In genomic region chr6:122892442-122893049, GRCm38 (mm10) we compare ENCODE assay signal across 8 mouse cellular contexts. TPM values are rescaled to one million over a fixed set of nuclear protein-coding genes. Genes with fewer than 3 reads are reported as not detected.
DNase-seq lines count a peak whose midpoint lies in the region; ATAC-seq and TF ChIP-seq lines count a peak whose summit lies in the region.

No protein-coding gene starts in this region.

- H3K27ac ChIP-seq in midbrain, embryonic 10.5 days (replicated peaks), result no peak overlapping the region
- H3K27ac ChIP-seq in midbrain, embryonic 16.5 days (ENCODE audit: low read length), result no peak overlapping the region
- no peak overlapping the region for H3K27ac ChIP-seq in embryonic facial prominence, embryonic 14.5 days (replicated peaks; ENCODE audit: low read depth, low read length)
- H3K27ac ChIP-seq in liver, adult 2 months (replicated peaks; ENCODE audit: insufficient read depth, low read depth, low read length), result no peak overlapping the region
- H3K27ac ChIP-seq in neural tube, embryonic 12.5 days, result no peak overlapping the region

- no peaks in the 10 kb centered on the region for H3K27me3 ChIP-seq in midbrain, embryonic 10.5 days (ENCODE audit: low read depth, poor library complexity, severe bottlenecking)
- H3K27me3 ChIP-seq in midbrain, embryonic 16.5 days (ENCODE audit: control insufficient read depth, insufficient read depth, low read depth, low read length), result no peaks in the 10 kb centered on the region
- H3K27me3 ChIP-seq in embryonic facial prominence, embryonic 14.5 days (replicated peaks; ENCODE audit: control insufficient read depth, insufficient read depth, low read length), result no peaks in the 10 kb centered on the region
- no peaks in the 10 kb centered on the region for H3K27me3 ChIP-seq in liver, adult 2 months (ENCODE audit: control insufficient read depth, insufficient read depth, low read length)
- no peaks in the 10 kb centered on the region for H3K27me3 ChIP-seq in neural tube, embryonic 12.5 days (replicated peaks)

- WGBS in midbrain, embryonic 10.5 days, result 4% methylated on average over 2 of the region's 2 CpGs
- 9% methylated on average over 2 of the region's 2 CpGs for WGBS in midbrain, embryonic 16.5 days
- 8% methylated on average over 2 of the region's 2 CpGs for WGBS in embryonic facial prominence, embryonic 14.5 days
- 15% methylated on average over 2 of the region's 2 CpGs for WGBS in liver, adult 2 months
- WGBS in neural tube, embryonic 12.5 days, result 10% methylated on average over 2 of the region's 2 CpGs

- peak; percentile 48 for DNase-seq in midbrain, embryonic 10.5 days (ENCODE audit: low spot score)
- peak; percentile 78 for DNase-seq in adrenal gland, postnatal 14 days
- peak; percentile 67 for DNase-seq in embryonic facial prominence, embryonic 14.5 days (ENCODE audit: low spot score)
- peak; percentile 46 for DNase-seq in hindlimb bud, embryonic 11.5 days (ENCODE audit: extremely low spot score, low read depth, low spot score)
- DNase-seq in liver, adult 2 months (ENCODE audit: extremely low read depth, low read depth, low spot score), result peak; percentile 49
- peak; percentile 55 for DNase-seq in thymus, postnatal 0 days (ENCODE audit: low spot score)

- no peak; the same call in 1 of the 2 replicates for ATAC-seq in midbrain, embryonic 16.5 days
- ATAC-seq in embryonic facial prominence, embryonic 14.5 days (ENCODE audit: low read depth), result no peak
- 0 out of 2 replicates have a peak, but pooled peaks have one; percentile 43 for ATAC-seq in neural tube, embryonic 12.5 days (ENCODE audit: low FRiP score, low read depth)

- no peak overlapping the region for H3K4me2 ChIP-seq in midbrain, embryonic 16.5 days (ENCODE audit: low read length)
- no peak overlapping the region for H3K4me2 ChIP-seq in embryonic facial prominence, embryonic 14.5 days (ENCODE audit: low read depth, low read length)
- no peak overlapping the region for H3K4me2 ChIP-seq in neural tube, embryonic 12.5 days (replicated peaks)

- peak; percentile 68; the same call in 1 of the 2 replicates for TF ChIP-seq CTCF in liver, adult 2 months (IDR thresholded peaks at IDR 0.05; ENCODE audit: low read depth, low read length)

- H3K4me1 ChIP-seq in midbrain, embryonic 10.5 days, result no peaks in the 10 kb centered on the region
- no peaks in the 10 kb centered on the region for H3K4me1 ChIP-seq in midbrain, embryonic 16.5 days (ENCODE audit: control insufficient read depth, insufficient read depth, low read length)
- no peaks in the 10 kb centered on the region for H3K4me1 ChIP-seq in embryonic facial prominence, embryonic 14.5 days (ENCODE audit: control insufficient read depth, insufficient read depth, low read length)
- no peaks in the 10 kb centered on the region for H3K4me1 ChIP-seq in liver, adult 2 months (ENCODE audit: control insufficient read depth, insufficient read depth, low read length)
- H3K4me1 ChIP-seq in neural tube, embryonic 12.5 days, result no peaks in the 10 kb centered on the region

- H3K4me3 ChIP-seq in midbrain, embryonic 10.5 days, result no peak overlapping the region
- H3K4me3 ChIP-seq in midbrain, embryonic 16.5 days (ENCODE audit: low read depth, low read length), result no peak overlapping the region
- H3K4me3 ChIP-seq in embryonic facial prominence, embryonic 14.5 days (ENCODE audit: low read depth, low read length), result no peak overlapping the region
- H3K4me3 ChIP-seq in liver, adult 2 months (ENCODE audit: insufficient read depth, low read depth, low read length), result no peak overlapping the region
- no peak overlapping the region for H3K4me3 ChIP-seq in neural tube, embryonic 12.5 days

- H3K79me2 ChIP-seq in liver, adult 2 months (ENCODE audit: control insufficient read depth, insufficient read depth, low read length), result no peaks in the 10 kb centered on the region

- no peak overlapping the region for H3K9ac ChIP-seq in midbrain, embryonic 16.5 days (ENCODE audit: low read depth, low read length)
- H3K9ac ChIP-seq in embryonic facial prominence, embryonic 14.5 days (ENCODE audit: low read depth, low read length), result no peak overlapping the region
- no peak overlapping the region for H3K9ac ChIP-seq in liver, adult 2 months (ENCODE audit: low read depth, low read length)
- H3K9ac ChIP-seq in neural tube, embryonic 12.5 days, result no peak overlapping the region

- H3K9me3 ChIP-seq in midbrain, embryonic 10.5 days (replicated peaks), result no peaks in the 10 kb centered on the region
- H3K9me3 ChIP-seq in midbrain, embryonic 16.5 days (replicated peaks; ENCODE audit: control insufficient read depth, low read length, poor library complexity, severe bottlenecking), result no peaks in the 10 kb centered on the region
- H3K9me3 ChIP-seq in embryonic facial prominence, embryonic 14.5 days (ENCODE audit: control insufficient read depth, low read length), result no peaks in the 10 kb centered on the region
- H3K9me3 ChIP-seq in neural tube, embryonic 12.5 days, result no peaks in the 10 kb centered on the region

- peaks cover 45% of the 10 kb centered on the region for H3K36me3 ChIP-seq in midbrain, embryonic 10.5 days
- H3K36me3 ChIP-seq in midbrain, embryonic 16.5 days (ENCODE audit: control insufficient read depth, insufficient read depth, low read length), result peaks cover 16% of the 10 kb centered on the region
- peaks cover 45% of the 10 kb centered on the region for H3K36me3 ChIP-seq in embryonic facial prominence, embryonic 14.5 days (ENCODE audit: control insufficient read depth, insufficient read depth, low read length)
- H3K36me3 ChIP-seq in liver, adult 2 months (ENCODE audit: control insufficient read depth, insufficient read depth, low read length), result peaks cover 37% of the 10 kb centered on the region
- peaks cover 24% of the 10 kb centered on the region for H3K36me3 ChIP-seq in neural tube, embryonic 12.5 days

- no peak for TF ChIP-seq POLR2A in liver, adult 2 months (IDR thresholded peaks at IDR 0.05; ENCODE audit: extremely low read depth, insufficient read depth, low read length)

RNA-seq across cellular contexts. Expression of gene Necap1, which starts 18.3 kb away (rescaled TPM):
- 57.2 and 63.6 TPM in 2 replicates for polyA plus RNA-seq in midbrain, embryonic 10.5 days (2016; fragmentation: Nextera tagmentation; extraction: Ambion mirVana)
- polyA plus RNA-seq in midbrain, embryonic 16.5 days (2015; fragmentation: Nextera tagmentation; extraction: Ambion mirVana), result 162 and 177 TPM in 2 replicates
- total RNA-seq in adrenal gland, postnatal 14 days (2021), result 47.1 and 47.2 TPM in 2 replicates
- polyA plus RNA-seq in embryonic facial prominence, embryonic 14.5 days (2014; fragmentation: Nextera tagmentation; extraction: Ambion mirVana), result 58.8 and 60.4 TPM in 2 replicates
- 22.1 and 26.5 TPM in 2 replicates for total RNA-seq in liver, adult 2 months (2014; rRNA removed)
- 18.8 and 19.4 TPM in 2 replicates for polyA plus RNA-seq in liver, adult 2 months (2012; rRNA removed)
- 90.9 and 100 TPM in 2 replicates for polyA plus RNA-seq in neural tube, embryonic 12.5 days (2016; fragmentation: Nextera tagmentation; extraction: Ambion mirVana)
- 26.9 and 29.2 TPM in 2 replicates for polyA plus RNA-seq in thymus, postnatal 0 days (2015; fragmentation: Nextera tagmentation; extraction: Ambion mirVana)

RNA-seq across cellular contexts. Expression of gene Clec4a1, which starts 29.1 kb away (rescaled TPM):
- 1.0 and 1.6 TPM in 2 replicates for polyA plus RNA-seq in midbrain, embryonic 10.5 days (2016; fragmentation: Nextera tagmentation; extraction: Ambion mirVana)
- polyA plus RNA-seq in midbrain, embryonic 16.5 days (2015; fragmentation: Nextera tagmentation; extraction: Ambion mirVana), result 0.97 and 1.4 TPM in 2 replicates
- total RNA-seq in adrenal gland, postnatal 14 days (2021), result 3.7 and 4.5 TPM in 2 replicates
- 4.5 and 8.3 TPM in 2 replicates for polyA plus RNA-seq in embryonic facial prominence, embryonic 14.5 days (2014; fragmentation: Nextera tagmentation; extraction: Ambion mirVana)
- total RNA-seq in liver, adult 2 months (2014; rRNA removed), result 1.7 and 1.8 TPM in 2 replicates
- polyA plus RNA-seq in liver, adult 2 months (2012; rRNA removed), result 0.52 and 1.1 TPM in 2 replicates
- polyA plus RNA-seq in neural tube, embryonic 12.5 days (2016; fragmentation: Nextera tagmentation; extraction: Ambion mirVana), result 0.52 and 0.75 TPM in 2 replicates
- polyA plus RNA-seq in thymus, postnatal 0 days (2015; fragmentation: Nextera tagmentation; extraction: Ambion mirVana), result 5.5 and 6.0 TPM in 2 replicates

RNA-seq across cellular contexts. Expression of gene C3ar1, which starts 36.6 kb away (rescaled TPM):
- 1.4 and 1.9 TPM in 2 replicates for polyA plus RNA-seq in midbrain, embryonic 10.5 days (2016; fragmentation: Nextera tagmentation; extraction: Ambion mirVana)
- 1.1 and 1.4 TPM in 2 replicates for polyA plus RNA-seq in midbrain, embryonic 16.5 days (2015; fragmentation: Nextera tagmentation; extraction: Ambion mirVana)
- total RNA-seq in adrenal gland, postnatal 14 days (2021), result 1.4 and 2.1 TPM in 2 replicates
- polyA plus RNA-seq in embryonic facial prominence, embryonic 14.5 days (2014; fragmentation: Nextera tagmentation; extraction: Ambion mirVana), result 4.8 and 5.1 TPM in 2 replicates
- total RNA-seq in liver, adult 2 months (2014; rRNA removed), result 1.5 and 1.6 TPM in 2 replicates
- 0.66 and 0.99 TPM in 2 replicates for polyA plus RNA-seq in liver, adult 2 months (2012; rRNA removed)
- polyA plus RNA-seq in neural tube, embryonic 12.5 days (2016; fragmentation: Nextera tagmentation; extraction: Ambion mirVana), result 1.7 and 2.1 TPM in 2 replicates
- 1.9 and 2.2 TPM in 2 replicates for polyA plus RNA-seq in thymus, postnatal 0 days (2015; fragmentation: Nextera tagmentation; extraction: Ambion mirVana)

RNA-seq across cellular contexts. Expression of gene Clec4a3, which starts 59.8 kb away (rescaled TPM):
- polyA plus RNA-seq in midbrain, embryonic 10.5 days (2016; fragmentation: Nextera tagmentation; extraction: Ambion mirVana), result 0.17 and 0.83 TPM in 2 replicates
- polyA plus RNA-seq in midbrain, embryonic 16.5 days (2015; fragmentation: Nextera tagmentation; extraction: Ambion mirVana), result 0.36 and 0.58 TPM in 2 replicates
- 2.9 and 3.9 TPM in 2 replicates for total RNA-seq in adrenal gland, postnatal 14 days (2021)
- polyA plus RNA-seq in embryonic facial prominence, embryonic 14.5 days (2014; fragmentation: Nextera tagmentation; extraction: Ambion mirVana), result 4.3 and 8.3 TPM in 2 replicates
- total RNA-seq in liver, adult 2 months (2014; rRNA removed), result 5.4 and 5.5 TPM in 2 replicates
- polyA plus RNA-seq in liver, adult 2 months (2012; rRNA removed), result 0.49 and 0.70 TPM in 2 replicates
- polyA plus RNA-seq in neural tube, embryonic 12.5 days (2016; fragmentation: Nextera tagmentation; extraction: Ambion mirVana), result 0.34 and 0.44 TPM in 2 replicates
- polyA plus RNA-seq in thymus, postnatal 0 days (2015; fragmentation: Nextera tagmentation; extraction: Ambion mirVana), result 8.6 and 12.6 TPM in 2 replicates
